Mouse (Mus musculus) liver (tissue): ENCODE data around the gene Cep70.

Experiments used
- DNase-seq: peaks from one replicate; pipeline ENCODE4 v3.0.0-alpha.2; 2020; ENCODE audit warnings: mixed read lengths

Gene Cep70

DNA sequence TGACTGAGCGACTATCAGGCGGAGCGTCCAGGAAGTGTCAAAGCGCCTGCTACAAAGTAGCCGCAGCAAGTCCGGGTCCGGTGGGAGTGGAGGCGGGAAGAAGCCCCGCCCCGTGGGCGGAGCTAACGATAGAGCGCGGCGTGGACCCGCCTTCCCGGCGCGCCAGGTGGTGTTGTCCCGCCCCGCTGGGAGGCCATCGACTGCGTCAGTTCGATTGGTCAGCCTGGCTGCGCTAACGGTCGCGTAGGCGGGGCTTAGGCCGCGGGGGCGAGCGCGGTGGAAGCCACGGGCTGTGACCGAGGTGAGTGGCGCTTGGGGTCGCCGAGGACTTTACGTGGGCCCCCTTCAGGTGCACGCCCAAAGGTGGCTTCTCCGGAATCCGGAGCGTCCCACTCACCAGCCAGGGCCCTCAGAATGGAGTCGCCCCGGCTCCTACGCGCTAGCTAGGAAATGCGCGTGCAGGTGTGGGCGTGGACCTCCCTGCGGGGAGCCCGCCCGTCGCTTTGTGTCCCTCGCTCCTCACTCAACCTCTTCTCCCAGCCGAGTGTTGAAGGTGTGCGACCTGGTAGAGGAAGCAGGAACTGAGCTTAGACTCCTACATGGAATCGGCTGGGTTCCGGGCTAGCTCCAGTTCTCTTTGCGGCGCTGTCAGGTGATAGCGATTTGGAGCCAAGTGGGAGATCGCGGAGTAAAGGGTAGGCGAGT is at the start of gene Cep70:
Gene Cep70, plus strand, starts transcription at position 178 of the 705 bp plus-strand sequence.
- peak; percentile 99 for DNase-seq

DNA sequence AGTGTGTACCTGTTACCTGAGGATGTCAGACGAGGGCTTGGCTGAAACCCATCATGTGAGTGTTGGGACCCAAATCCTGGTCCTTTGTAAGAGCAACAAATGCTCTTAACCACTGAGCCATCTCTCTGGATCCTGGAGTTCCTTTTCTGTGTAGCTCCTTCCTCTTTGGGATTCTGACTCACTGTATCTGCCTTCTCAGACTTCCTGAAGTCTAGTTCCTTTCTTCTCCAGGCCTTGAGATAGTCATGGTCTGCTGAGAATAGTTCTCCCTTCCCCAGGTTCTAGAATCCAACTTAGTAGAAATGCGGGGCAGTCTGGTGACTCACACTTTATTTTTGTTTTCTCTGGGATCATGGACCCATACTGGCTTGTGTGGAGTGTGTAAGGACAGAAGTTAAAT is 30.5 kb upstream of the Cep70 start:
- no peak for DNase-seq

DNA sequence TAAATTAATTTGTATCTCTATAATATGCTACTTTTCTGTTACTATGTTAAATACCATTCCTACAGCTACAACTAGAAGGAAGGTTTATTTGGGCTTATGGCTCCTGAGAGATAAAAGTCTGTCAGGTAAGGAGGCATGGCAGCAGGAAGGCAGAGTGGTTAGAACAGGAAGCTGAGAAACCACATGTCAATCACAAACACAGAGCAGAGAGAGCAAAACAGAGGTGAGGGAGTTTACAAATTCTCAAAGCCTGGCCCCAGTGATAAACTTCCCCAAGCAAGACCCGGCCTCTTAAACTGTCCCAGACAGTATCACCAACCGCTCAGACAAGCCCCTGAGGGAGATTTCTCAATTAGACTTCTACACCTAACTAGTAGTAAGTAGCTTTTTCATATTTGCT is 27.0 kb upstream of the Cep70 start:
- DNase-seq, result no peak

DNA sequence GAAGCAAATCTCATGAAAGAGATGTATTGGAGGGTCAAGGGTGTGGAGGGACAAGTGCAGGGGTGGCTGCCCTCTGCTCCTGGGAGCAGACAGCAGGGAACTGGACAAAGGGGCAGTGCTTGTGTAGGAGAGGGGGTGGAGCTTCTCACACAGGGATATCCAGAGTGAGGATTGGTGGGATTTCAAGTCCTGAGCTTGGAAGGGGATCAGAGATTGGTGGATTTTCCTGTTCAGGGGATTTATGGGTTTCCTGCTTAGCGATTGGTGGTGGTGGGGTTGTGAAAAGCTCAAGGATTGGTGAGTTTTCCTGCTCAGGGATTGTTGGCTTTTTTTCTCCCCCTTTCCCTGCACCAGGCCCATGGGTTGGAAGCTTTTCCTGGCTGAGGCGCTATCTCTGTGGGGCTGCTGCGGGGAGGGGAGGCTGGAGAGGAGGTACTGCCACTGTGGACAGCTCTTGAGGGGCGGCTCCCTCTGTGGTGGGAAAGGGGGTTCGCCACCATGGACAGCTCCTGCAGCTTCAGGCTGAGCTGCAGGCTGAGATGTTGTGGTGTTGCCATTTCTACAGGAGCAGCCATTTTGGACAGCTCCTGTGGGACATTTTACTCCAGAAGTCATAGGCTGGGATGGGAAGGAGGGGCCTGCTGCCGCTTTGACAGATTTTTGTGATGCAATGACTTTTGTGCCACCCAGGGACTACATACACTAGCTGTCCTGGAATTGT is 25.0 kb upstream of the Cep70 start:
- DNase-seq, result peak; percentile 75

DNA sequence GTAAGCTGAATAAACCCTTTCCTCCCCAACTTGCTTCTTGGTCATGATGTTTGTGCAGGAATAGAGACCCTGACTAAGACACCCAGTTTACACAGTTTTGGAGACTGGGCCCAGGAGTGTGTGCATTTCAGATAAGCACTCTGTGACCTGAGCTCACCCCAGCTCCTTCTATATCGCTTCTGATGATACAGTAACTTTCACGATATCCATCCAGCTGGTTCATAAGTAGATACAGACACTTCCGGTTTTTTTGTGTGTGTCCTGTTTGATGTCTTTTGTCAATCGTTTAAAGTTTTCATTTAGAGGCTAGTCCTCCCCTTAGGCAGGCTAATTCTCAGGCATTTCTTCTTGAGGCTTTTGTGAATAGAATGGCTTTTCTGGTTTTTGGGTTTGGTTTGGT is 21.5 kb upstream of the Cep70 start:
- no peak for DNase-seq

DNA sequence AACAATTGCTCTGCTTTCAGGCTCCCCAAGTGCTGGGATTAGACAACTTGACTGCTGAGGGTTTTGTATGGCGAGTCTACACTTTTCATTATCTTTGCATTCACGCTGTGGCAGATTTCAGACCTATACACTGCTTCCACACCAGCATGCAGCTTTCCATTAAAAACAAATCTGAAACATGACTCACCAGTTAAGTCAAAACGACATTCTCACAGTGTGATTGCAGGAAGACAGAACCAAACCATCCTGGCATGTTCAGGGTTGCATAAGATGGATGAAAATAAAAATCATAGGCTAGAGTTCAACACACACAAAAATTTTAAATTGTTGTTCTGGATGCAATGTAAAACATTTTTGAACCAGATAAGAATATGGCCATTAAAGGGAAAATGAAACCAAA is 18.6 kb upstream of the Cep70 start:
- DNase-seq, result no peak

DNA sequence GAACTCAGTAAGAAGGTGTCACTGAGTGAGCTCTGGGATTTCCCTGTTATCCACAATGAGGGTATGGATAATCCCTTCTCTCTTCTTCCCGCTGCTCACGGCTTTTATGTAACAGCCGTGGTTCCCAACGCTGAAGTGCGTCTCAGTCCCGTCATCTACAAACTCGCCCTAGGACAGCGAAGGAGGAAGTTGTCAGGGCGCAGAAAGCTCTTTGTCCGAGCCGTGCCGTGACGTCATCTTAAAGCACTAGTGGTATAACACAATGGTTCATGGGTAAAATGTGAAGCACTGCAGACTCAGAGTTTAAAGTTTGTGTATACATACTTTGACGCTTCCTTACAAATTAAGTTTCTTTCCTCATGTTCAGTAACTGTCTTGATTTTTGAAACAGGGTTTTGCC is 13.7 kb upstream of the Cep70 start:
- DNase-seq, result no peak

DNA sequence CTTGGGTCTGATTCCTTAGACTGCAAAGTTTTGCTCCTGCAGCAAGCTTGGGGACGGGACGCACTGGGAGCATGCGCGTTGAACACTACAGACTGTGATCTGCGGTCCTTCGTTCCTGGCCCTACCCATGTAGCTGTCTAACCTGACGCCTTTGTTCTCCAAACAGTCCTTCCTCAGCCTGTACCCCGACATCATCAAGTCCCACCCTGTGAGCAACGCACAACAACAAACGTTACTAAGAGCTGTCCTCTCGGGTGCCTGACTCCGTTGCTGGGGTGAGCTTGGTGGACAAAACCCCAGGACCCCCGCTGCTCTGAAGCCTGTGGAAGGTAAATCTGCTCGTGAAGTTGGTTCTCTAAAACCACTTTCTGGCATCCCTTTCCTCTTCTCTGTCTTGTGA is 6.0 kb upstream of the Cep70 start, which contains the start of gene Faiml:
Gene Faiml, minus strand, starts transcription at position 101 of the 400 bp plus-strand sequence.
- no peak for DNase-seq

DNA sequence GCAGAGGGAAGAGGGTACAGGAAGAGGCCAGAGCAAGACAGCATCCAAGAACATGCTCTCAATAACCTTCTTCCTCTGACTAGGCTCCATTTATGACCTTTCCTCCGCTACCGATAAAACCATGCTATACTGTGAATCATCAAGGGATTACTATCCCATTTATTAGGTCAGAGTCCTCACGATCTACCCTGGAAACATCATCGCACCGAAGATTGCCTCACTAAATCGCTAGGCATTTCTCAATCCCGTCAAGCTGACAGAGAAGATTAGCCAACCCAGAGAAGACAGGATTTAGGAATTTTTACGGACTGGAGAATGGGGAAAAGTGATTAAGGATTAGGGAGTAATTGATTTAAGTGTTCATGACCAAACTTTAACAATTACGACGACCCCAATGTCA is 4.9 kb upstream of the Cep70 start:
- no peak for DNase-seq

DNA sequence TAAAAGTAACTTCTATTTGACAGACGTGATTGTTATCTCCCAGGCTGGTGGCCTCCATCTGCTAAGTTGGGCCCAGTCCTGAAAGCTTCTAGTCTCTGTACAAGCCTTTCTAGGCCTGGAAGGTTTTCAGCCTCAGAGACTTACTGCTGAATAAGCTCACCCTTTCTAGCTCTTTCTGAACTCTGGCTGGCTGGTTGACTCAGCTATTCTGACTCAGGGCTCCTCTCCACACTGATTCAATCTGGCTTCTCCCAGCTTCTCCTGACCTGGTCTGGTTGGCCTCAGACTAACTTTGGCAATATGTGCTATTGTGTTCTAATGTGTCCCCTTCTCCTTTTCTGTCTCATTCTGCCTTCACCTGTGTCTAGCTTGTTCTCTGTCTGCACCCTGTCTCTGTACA is 3.9 kb upstream of the Cep70 start:
- no peak for DNase-seq

DNA sequence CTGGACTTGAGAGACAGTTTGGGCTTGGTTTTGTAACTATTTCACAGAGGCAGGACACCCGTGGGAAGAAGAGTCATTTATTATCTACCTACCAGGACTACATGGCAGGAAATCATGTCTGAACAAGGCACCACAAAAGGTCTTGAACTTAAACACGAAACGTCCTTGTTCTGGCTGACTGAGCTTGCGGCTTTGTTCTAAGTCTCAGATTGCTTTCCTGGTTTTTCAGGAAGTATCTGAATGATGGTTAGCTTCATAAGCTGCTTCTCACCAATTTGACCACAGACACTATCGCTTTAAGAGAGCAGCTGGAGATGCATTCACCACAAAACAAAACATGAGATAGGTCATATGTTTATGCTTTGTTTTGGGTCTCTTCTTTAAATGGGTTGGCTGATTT is 2.6 kb upstream of the Cep70 start:
- DNase-seq, result no peak

DNA sequence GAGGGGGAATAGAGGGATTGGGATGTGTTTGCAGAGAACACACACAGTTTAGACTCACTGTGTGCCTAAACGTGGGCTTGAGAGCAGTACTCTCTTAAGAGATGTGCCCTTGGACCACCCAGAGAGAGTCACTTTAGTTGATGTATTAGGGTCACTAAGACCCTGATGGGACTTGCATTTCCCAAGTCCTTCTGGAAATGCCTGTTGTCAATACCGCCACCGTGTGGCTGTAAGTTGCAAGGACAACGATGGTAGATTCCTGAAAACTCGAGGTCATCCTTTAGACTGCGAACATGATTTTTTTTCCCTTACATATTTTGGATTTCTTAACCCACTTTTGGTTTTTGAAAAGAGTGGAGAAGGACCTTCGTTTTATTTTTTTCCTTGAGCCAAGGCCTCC is 1.1 kb upstream of the Cep70 start:
- DNase-seq, result peak; percentile 77

DNA sequence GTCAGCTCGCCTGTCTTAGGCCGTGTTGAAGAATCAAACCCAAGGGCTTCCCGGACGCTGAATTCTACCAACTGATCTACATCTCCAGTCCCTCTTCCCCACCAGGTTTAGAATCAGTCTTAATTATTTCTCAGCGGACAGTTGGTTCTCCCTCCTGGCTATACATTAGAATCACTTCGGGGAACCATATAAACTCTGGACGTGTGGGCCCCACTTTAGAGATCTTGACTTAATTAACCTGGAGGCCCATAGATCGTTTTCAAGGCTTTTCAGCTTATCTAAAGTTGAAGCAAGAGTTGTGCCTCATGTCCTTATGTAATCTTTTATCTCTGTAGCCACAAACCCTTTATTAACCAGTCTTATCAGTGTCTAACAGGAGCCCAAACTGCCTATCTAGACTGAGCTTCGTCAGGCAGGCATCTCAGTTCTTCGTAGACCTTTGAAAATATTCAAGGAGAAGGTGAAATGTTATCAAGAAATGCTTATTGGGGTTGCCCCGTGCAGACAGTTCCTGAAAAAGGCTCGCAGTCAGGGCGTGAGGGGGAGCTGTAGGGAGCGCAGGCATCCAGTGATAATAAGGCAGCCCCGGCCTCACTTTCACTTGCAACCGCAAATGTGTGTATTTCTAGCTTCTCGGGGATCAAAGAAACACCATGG is 506 bp upstream of the Cep70 start:
- peak; percentile 16 for DNase-seq

DNA sequence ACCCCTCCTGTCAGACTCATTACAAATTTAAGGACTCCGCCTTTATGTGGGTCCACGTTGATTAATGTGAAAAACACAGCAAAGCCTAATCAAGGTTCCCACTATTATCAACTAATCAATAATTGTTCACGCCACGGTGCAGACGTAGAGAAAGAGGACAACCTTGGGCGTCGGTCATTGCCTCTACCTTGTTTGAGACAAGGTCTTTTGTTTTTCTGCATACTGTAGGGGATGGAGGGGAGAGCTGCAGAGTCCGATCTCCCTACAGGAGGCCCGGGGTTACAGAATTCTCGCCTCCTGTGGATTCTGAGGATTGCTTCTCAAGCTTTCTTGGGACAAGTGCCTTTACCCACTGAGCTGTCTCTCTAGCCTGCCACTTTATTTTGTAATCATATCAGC is 727 bp downstream of the Cep70 start:
- peak; percentile 26 for DNase-seq

DNA sequence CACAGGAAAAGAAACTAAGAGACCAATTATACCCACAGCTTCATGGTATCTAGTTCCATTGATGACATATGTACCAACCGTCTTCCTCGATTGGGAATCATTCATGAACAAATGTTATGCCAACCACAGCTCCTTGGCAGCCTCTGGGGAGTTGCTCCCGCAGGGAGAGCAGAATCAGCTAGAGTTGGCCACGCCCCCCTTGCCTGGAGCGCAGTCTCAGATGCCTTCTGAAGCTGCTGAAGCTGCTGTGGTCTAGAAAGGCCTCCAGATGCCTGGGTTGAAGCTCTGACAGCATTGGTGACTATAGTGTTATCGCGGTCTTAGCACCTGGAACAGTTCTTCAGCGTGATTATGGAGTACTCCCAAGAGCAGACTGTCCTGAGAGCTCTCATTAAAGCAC is 5.1 kb downstream of the Cep70 start:
- peak; percentile 83 for DNase-seq

DNA sequence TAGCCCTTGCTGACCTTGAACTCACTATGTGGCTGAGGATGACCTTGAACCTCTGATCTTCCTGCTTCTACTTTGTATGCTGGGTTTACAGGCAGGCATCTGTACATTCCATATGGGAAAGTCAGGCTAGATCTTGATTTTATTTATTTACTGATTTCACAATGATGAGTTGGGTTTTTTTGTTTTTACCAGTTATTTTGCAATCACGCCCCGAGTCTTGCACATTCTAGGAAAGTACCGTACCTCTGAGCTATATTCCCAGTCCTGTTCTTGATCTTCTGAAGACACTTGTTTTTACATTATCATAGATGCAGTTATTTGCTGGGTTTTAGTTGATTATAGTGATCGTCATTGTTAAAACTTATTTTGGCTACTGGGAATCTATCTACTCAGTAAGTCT is 5.7 kb downstream of the Cep70 start:
- DNase-seq, result no peak

DNA sequence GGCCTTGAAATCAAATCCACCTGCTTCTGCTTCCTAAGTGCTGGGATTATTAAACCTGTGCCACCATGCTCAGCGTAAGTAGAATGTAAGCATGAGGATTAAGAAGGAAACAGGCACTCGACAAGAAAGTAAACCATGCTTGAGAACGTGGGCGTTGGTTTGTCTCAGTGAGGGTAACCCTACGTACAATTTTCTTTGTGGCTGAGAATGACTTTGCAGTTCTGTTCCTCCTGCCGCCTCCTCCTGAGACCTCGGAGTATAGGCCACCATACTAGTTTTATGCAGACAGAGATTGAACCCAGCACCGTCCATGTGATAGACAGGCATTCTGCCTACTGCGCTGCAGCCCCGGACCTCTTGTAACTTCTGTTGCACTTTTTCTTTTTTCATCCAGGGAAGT is 10.7 kb downstream of the Cep70 start:
- DNase-seq, result no peak

DNA sequence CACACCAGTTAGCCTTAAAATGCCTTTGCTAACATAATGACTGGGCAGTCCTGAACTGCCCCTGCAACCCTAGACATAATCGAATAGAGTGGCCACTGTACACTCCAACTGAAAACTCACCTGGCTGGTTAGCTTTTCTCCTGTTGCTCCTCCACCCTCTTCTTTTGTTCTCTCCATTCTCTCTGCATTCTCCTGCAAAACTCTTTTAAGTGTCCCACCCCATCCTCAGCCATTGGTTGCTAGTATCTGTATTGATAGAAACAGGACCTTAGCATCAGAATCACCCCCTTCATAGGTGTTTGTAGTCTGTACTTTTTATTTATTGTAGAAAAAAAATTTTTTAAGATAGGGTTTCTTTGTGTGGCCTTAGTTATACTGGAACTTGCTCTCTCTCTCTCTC is 13.0 kb downstream of the Cep70 start:
- no peak for DNase-seq

DNA sequence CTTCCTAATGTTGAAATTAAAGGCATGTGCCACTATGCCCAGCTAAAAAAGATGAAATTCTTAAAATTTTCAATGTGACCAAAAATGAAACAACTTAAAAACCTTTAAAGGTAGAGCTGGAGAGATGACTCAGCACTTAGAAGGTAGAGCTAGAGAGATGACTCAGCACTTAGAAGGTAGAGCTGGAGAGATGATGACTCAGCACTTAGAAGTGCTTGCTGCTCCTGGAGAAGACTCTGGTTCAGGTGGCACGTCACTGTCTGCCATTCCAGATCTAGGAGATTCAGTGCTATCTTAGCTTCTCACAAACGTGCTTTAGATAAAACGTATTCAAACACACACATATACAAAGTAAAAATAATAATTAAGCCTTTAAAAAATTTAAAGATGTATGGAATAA is 13.7 kb downstream of the Cep70 start:
- DNase-seq, result peak; percentile 66

DNA sequence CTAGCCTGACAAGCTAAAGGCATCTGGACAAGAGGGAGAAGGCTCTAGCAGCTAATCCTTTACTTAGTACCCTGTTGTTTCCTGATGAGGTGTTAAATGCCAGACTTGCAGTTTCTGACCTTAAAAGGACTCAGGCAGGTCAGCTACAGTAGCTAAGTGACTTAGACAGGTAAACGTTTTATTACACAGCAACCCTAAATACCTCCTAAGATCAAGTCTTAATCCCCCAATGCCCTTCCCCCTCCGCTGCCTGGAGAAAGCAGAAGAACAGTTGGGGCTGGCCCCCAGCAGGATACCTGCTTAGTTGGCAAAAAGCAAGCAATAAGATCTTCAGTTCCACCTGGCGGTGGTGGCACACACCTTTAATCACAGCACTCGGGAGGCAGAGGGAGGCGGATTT is 15.7 kb downstream of the Cep70 start:
- no peak for DNase-seq

DNA sequence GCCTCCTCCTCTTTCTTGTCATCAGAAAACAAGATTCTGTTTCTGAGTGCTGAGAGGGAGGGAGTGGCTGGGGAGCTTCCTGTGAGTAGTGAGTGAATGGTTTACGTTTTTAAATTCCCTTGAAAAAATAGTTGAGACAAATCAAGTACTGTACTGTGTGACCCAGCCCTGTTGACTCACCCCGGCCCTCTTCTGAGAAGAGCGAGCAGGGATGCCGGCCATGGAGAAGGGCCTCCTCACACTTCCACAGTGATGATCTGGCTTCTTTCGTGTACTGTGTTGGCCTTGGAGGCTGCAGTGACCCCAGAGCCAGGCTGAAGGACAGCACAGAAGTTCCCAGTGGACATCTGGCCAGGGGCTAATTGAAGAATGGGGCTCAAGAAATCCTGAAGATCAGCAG is 61.1 kb downstream of the Cep70 start:
- DNase-seq, result no peak

DNA sequence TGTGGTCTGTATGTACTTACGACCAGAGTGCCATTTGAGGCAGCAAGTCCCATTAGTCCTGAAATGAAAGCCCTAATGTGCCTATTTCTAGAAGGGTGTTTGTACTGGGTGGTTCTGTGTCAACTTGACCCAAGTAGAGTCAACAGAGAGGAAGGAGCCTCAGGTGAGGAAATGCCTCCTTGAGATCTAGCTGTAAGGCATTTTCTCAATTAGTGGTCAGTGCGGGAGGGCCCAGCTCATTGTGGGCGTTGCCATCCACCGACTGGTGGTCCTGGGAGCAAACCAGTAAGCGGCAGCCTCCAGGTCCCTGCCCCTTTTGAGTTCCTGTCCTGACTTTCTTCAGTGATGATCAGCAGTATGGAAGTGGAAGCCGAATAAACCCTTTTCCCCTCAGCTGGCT is 63.1 kb downstream of the Cep70 start:
- no peak for DNase-seq

DNA sequence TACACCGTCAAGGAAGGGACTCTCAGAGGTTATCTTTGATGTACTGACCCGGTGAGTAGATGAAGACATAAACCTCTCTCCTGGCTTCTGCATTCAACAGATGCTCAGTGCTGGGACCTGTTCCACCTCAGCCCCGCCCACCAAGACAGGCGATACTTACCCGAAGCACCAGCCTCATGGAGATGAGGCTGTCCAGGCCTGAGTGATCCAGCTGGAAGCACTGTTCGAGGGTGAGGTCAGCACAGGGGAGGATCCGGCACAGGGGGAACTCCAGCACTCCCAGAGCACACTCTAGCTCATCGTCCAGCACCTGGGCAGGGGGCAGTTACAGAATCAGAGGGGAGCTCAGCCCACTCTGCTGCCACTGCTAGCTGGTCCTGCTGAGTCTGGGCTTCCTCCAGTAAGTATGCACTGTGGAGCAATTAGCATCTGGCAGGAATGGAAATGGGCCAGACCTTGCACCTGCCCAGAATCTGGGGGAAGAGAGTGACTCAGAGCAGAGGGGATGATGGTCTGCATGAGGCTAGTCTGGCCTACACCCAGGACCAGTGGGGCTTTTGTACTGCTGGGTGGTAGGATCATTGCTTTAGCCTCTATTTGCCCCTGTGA is 76.3 kb downstream of the Cep70 start:
- no peak for DNase-seq

DNA sequence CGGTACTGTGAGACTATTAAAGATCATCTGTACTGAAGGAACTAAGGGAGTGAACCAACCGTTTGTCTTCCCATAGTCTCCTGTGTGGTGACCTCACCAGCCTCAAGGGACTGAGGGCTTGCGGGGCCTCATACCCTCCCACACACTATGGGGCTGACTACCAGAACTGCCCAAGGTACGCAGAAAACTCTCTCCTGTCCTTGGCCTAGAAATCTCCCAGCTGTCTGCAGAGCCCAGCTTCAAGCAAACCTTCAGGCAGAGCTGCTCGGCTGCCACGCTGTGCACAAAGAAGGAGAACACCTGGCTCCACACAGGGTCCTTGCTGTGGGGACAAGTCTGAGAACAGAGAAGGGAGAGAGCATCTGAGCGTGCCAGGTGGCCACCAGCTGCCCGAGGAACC is 76.8 kb downstream of the Cep70 start:
- no peak for DNase-seq
